Mouse (Mus musculus) hindbrain, embryonic 12.5 days (tissue): Measurements from ENCODE around the gene Plekhg6. TPM values are rescaled to one million over a fixed set of nuclear protein-coding genes. Genes with fewer than 3 reads are reported as not detected.
A peak's percentile ranks its signal among the peaks of the same experiment; 100 is the strongest.

Experiments used
- ATAC-seq: fragments of 200-750 bp; cut with Nextera tagmentation; 2 replicates; pipeline ENCODE4 v1.8.0; 2017; ENCODE audit warnings: moderate TSS enrichment; ENCODE audit not compliant: low FRiP score
- H3K27ac ChIP-seq: fragments of 300-500 bp; sonication (generic); 2 replicates; pipeline ENCODE4 v1.5.1; 2016; ENCODE audit warnings: mild to moderate bottlenecking
- H3K27me3 ChIP-seq: fragments of 300-500 bp; sonication (generic); 2 replicates; pipeline ENCODE4 v1.6.1; 2016; ENCODE audit warnings: mild to moderate bottlenecking
- H3K36me3 ChIP-seq: fragments of 300-500 bp; sonication (generic); 2 replicates; pipeline ENCODE4 v1.6.1; 2016; ENCODE audit warnings: mild to moderate bottlenecking
- H3K4me1 ChIP-seq: fragments of 300-500 bp; sonication (generic); 2 replicates; pipeline ENCODE4 v1.6.1; 2016
- H3K4me2 ChIP-seq: fragments of 300-500 bp; sonication (generic); replicated peaks from 2 replicates; pipeline ENCODE4 v1.6.1; 2016; ENCODE audit warnings: mild to moderate bottlenecking
- H3K4me3 ChIP-seq: fragments of 300-500 bp; sonication (generic); 2 replicates; pipeline ENCODE4 v1.5.1; 2016; ENCODE audit warnings: mild to moderate bottlenecking
- H3K9ac ChIP-seq: fragments of 300-500 bp; sonication (generic); 2 replicates; pipeline ENCODE4 v1.6.1; 2016; ENCODE audit warnings: mild to moderate bottlenecking, moderate library complexity
- H3K9me3 ChIP-seq: fragments of 300-500 bp; sonication (generic); replicated peaks from 2 replicates; pipeline ENCODE4 v1.6.1; 2016; ENCODE audit warnings: mild to moderate bottlenecking
- WGBS: fragments of 180-500 bp; shearing (Covaris S2); methylation state at CpG from one replicate; pipeline ENCODE4 v1.1.7; 2016; 5-methylcytosine and 5-hydroxymethylcytosine counted together
- polyA plus RNA-seq: library from polyadenylated mRNA; unstranded; fragments of >200 nt; fragmentation: Nextera tagmentation; extraction: Ambion mirVana; gene quantifications from 2 replicates; pipeline ENCODE4 v1.2.1, GENCODE M21; 2016

Gene Plekhg6
- polyA plus RNA-seq, 1 experiment from 2014 or later, result 0.18 TPM

DNA sequence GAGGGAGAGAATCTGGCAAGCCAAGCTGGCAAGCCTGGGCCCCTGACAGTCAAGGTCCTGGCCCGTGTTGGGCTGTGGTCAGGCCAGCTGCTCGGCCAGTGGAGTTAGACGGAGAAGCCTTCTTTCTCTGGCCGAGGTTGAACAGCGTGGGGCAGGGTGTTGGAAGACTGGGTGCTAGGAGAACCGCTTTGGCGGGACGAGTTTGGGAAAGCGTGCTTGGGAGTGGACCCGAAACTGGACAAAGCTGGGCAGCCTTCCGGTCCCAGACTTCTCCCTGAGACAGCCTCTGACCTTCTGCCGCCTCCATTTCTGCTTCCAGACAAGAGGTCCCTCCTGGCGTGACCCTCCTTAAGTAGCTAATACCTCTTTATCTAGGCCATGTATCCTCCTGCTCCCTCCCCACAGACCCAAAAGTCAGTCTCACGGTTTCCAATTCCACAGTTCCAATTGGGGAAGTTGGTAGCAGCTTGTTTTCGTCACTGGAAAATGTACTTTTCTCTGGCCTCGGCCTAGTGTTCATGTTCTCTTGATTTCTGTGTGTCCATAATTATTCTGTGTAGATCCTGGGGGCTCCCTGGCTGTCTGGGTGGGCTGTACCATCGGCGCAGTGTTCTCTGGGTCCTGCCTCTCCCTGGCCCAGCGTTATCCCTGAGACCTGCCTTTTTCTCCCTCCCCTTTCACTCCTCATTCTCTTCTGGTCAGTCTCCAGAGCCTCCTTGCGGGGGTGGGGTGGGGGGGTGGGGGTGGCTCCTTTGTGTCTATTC is 30.2 kb downstream of the Plekhg6 start:
- H3K27me3 ChIP-seq, result peaks cover 15% of the 10 kb centered on the region
- peak overlapping the region; percentile 78 for H3K4me2 ChIP-seq
- peaks cover 51% of the 10 kb centered on the region for H3K4me1 ChIP-seq
- H3K9me3 ChIP-seq, result no peaks in the 10 kb centered on the region
- peak overlapping the region; percentile 63 for H3K9ac ChIP-seq
- no peaks in the 10 kb centered on the region for H3K36me3 ChIP-seq
- ATAC-seq, result 0 out of 2 replicates have a peak, but pooled peaks have one; percentile 17
- peak overlapping the region; percentile 60 for H3K27ac ChIP-seq
- peak overlapping the region; percentile 47 for H3K4me3 ChIP-seq
- WGBS, result 8% methylated on average over 20 of the region's 20 CpGs

DNA sequence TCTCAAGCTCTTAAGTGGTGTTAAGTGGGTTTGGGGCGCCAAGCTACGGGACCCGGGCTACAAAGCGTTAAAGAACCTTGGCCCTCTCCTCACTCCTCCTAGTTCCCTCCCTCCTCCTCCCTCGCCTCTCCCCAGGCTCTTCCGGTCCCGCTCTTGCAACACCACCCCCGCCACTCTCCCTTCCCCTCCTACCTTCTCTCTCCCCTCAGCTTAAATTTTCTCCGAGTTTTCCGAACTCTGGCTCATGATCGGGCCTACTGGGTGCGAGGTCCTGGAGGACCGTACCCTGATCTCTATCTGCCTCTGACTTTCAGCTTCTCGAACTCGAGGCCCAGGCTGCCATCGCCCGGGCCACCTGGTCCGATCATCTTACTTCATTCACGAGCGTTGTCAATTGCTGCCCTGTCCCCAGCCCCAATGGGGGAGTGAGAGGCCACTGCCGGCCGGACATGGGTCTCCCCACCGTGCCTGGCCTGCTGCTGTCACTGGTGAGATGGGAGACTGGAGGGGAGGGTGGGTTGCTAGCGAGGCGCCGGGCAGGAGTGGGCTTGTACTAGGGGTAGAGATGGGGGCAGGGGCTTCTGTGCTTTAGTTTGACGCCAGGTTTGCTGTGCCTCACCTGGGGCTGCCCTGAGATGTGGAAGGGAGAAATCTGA is 30.9 kb downstream of the Plekhg6 start:
- Histone ChIP-seq H3K27me3 (peaks cover 15% of the 10 kb centered on the region), H3K36me3 (no peaks in the 10 kb centered on the region), H3K9me3 (no peaks in the 10 kb centered on the region), H3K4me3 (peak overlapping the region; percentile 47), H3K9ac (peak overlapping the region; percentile 63), H3K4me1 (peaks cover 44% of the 10 kb centered on the region), H3K27ac (peak overlapping the region; percentile 60), H3K4me2 (peak overlapping the region; percentile 78)
- WGBS, result under 1% methylated on average over 27 of the region's 27 CpGs
- peak; percentile 69 for ATAC-seq

GRCm38 (mm10) chr6:125348721-125349574 is 31.6 kb downstream of the Plekhg6 start, which contains the start of gene Tnfrsf1a:
TSS of gene Tnfrsf1a (plus strand) at chr6:125349362.
- peak within 1 kb of the TSS; percentile 63 for H3K9ac ChIP-seq
- WGBS, result 5% methylated on average over 22 of the region's 22 CpGs
- no peaks in the 10 kb centered on the region for H3K36me3 ChIP-seq
- H3K27me3 ChIP-seq, result peaks cover 16% of the 10 kb centered on the region
- no peak; the same call in 1 of the 2 replicates for ATAC-seq
- H3K4me1 ChIP-seq, result peaks cover 37% of the 10 kb centered on the region
- H3K4me3 ChIP-seq, result peak within 1 kb of the TSS; percentile 47
- no peaks in the 10 kb centered on the region for H3K9me3 ChIP-seq
- H3K27ac ChIP-seq, result peak within 1 kb of the TSS; percentile 60
- peak within 1 kb of the TSS; percentile 78 for H3K4me2 ChIP-seq

DNA sequence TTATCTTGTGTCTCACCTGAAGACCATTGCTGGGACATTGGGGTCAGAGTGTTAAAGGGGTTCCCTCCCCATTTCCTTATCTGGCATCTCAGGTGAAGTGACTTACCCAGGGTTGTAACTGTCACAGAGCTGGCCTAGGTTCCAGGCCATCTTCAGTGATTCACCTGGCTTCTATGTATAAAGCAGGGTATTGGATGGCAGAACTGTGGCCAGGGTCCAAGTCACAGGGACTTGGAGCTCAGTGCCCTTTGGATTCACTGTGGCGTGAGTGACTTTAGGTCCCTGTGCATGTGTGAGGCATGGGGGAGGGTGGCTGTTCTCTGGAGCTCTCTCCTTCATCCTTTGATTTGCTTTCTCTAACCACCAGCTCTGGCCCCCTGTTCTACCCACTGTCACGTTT is 34.6 kb downstream of the Plekhg6 start:
- peaks cover 23% of the 10 kb centered on the region for H3K4me1 ChIP-seq
- no peak overlapping the region for H3K27ac ChIP-seq
- no peak overlapping the region for H3K9ac ChIP-seq
- H3K4me3 ChIP-seq, result no peak overlapping the region
- no peaks in the 10 kb centered on the region for H3K36me3 ChIP-seq
- 70% methylated on average over 2 of the region's 2 CpGs for WGBS
- no peak for ATAC-seq
- H3K9me3 ChIP-seq, result no peaks in the 10 kb centered on the region
- no peak overlapping the region for H3K4me2 ChIP-seq
- peaks cover 15% of the 10 kb centered on the region for H3K27me3 ChIP-seq

DNA sequence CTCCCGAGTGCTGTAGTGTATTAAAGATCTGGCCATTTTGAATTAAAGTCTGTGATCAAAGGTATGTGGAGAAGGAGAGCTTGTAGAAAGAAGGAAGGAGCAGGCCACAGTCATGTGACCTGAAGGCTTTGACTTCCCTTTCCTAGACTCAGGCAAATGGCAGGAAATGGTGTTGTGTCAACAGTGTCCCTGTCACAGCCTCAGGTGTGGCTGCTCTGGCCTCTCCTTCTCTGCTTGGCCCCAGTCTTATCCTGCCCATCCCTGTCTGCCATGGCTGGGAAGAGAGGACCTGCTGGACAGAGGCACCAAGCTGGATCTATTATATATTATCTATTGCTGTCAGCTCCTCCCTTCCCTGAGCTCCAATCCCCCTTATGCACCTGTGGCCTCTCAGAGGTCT is 35.0 kb downstream of the Plekhg6 start:
- no peaks in the 10 kb centered on the region for H3K36me3 ChIP-seq
- no peaks in the 10 kb centered on the region for H3K9me3 ChIP-seq
- peaks cover 21% of the 10 kb centered on the region for H3K4me1 ChIP-seq
- H3K27ac ChIP-seq, result no peak overlapping the region
- H3K9ac ChIP-seq, result no peak overlapping the region
- no peak overlapping the region for H3K4me2 ChIP-seq
- no peak overlapping the region for H3K4me3 ChIP-seq
- H3K27me3 ChIP-seq, result peaks cover 15% of the 10 kb centered on the region
- 77% methylated on average over 1 of the region's 1 CpGs for whole genome bisulfite sequencing
- ATAC-seq, result no peak

- peaks cover 15% of the 10 kb centered on the region for H3K27me3 ChIP-seq
- H3K4me2 ChIP-seq, result no peak overlapping the region
- no peaks in the 10 kb centered on the region for H3K36me3 ChIP-seq
- H3K9me3 ChIP-seq, result no peaks in the 10 kb centered on the region
- 70% methylated on average over 4 of the region's 4 CpGs for WGBS
- no peak overlapping the region for H3K9ac ChIP-seq
- peaks cover 17% of the 10 kb centered on the region for H3K4me1 ChIP-seq
- H3K27ac ChIP-seq, result no peak overlapping the region
- ATAC-seq, result no peak
- H3K4me3 ChIP-seq, result no peak overlapping the region
Observed at GRCm38 (mm10) chr6:125344866-125345265, 35.7 kb downstream of the Plekhg6 start.

- Histone ChIP-seq H3K9me3 (no peaks in the 10 kb centered on the region), H3K4me1 (peaks cover 10% of the 10 kb centered on the region), H3K36me3 (no peaks in the 10 kb centered on the region), H3K27me3 (peaks cover 11% of the 10 kb centered on the region), H3K4me2 (no peak overlapping the region), H3K4me3 (no peak overlapping the region), H3K9ac (no peak overlapping the region), H3K27ac (no peak overlapping the region)
- ATAC-seq, result no peak
- 52% methylated on average over 8 of the region's 8 CpGs for WGBS
Observed at GRCm38 (mm10) chr6:125344084-125344483, 36.5 kb downstream of the Plekhg6 start.

DNA sequence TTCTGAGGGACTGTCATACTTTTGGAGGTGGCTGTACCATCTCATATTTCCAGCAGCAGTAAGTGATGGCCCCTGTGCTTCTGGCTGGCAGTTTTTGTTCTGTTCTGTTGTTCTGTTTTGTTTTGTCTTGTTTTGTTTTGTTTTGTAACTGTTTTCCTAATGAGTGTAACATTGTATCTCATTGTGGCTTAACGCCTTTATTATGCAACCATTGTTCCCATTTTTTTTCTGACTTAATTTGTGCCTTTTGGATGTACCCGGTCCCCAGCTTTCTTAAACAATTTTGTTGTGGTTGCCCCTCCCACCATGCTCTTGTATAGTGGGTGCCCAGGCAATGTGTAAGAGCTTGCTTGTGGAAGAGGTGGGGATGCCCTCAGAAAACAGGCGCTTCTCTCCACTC is 38.4 kb downstream of the Plekhg6 start:
- H3K27me3 ChIP-seq, result 0 out of 2 replicates have a peak, but pooled peaks cover 5% of the 10 kb centered on the region
- H3K4me2 ChIP-seq, result no peak overlapping the region
- H3K9ac ChIP-seq, result no peak overlapping the region
- ATAC-seq, result no peak
- H3K4me1 ChIP-seq, result peaks cover 4% of the 10 kb centered on the region; the same call in 1 of the 2 replicates
- WGBS, result 52% methylated on average over 3 of the region's 3 CpGs
- no peak overlapping the region for H3K27ac ChIP-seq
- H3K9me3 ChIP-seq, result no peaks in the 10 kb centered on the region
- no peak overlapping the region for H3K4me3 ChIP-seq
- H3K36me3 ChIP-seq, result no peaks in the 10 kb centered on the region

DNA sequence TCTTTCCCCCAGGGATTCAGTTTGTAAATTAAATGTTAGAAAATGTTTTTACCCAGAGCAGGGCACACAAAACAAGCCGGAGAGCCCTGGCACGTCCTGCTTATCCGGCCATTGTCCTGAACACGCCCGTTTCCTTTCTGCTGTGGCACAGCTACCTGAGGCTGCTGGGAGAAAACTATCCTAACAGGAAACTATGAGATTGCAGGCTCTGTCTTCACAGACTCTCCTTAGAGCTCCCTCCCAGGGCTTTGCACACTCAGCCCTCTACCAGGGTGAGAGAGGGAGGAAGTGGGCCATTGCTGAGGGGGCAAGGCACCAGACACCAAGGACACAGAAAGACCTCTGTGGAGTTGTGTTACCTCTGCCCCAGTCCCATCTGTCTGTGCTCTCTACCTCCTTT is 40.3 kb downstream of the Plekhg6 start:
- Histone ChIP-seq H3K27ac (no peak overlapping the region), H3K4me1 (peaks cover 4% of the 10 kb centered on the region; the same call in 1 of the 2 replicates), H3K9me3 (no peaks in the 10 kb centered on the region), H3K4me2 (no peak overlapping the region), H3K36me3 (no peaks in the 10 kb centered on the region), H3K27me3 (0 out of 2 replicates have a peak, but pooled peaks cover 5% of the 10 kb centered on the region), H3K4me3 (no peak overlapping the region), H3K9ac (no peak overlapping the region)
- WGBS, result 70% methylated on average over 5 of the region's 5 CpGs
- no peak for ATAC-seq

DNA sequence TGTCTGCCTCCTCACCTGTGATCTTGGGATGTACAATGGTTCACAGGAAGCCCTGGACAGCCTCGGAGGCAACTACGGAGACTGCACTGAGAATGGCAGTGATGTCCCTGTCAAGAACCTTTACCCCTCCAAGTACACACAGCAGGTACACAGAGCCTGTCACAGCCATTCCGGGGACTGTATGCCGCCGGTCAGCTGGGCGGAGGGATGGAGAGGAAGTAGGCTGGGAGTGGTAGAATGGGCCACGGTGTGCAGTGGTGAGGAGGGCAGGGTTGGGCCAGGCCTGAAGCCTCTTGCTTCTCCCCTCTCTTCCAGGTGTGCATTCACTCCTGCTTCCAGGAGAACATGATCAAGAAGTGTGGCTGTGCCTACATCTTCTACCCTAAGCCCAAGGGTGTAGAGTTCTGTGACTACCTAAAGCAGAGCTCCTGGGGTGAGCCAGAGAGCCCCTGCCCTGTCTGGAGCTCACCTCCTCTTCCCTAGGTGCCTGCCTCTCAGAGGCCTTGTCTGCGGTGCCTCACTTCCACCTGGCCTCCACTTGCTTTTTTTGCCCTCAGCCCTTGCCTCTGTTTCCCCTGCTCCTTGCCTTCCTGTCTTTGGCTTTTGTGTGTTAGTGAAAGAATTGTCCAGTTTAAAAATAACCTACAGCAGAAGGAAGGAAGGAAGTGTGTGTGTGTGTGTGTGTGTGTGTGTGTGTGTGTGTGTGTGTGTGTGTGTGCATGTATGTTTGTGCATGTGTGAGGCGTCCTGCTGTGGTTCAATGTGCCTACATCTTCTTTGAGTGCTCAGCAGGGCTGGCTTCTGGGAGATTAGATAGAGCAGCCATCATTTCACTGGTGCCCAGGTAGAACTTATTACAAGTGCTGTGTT is 41.6 kb downstream of the Plekhg6 start:
- no peaks in the 10 kb centered on the region for H3K36me3 ChIP-seq
- ATAC-seq, result no peak
- no peak overlapping the region for H3K4me3 ChIP-seq
- no peak overlapping the region for H3K9ac ChIP-seq
- peaks cover 4% of the 10 kb centered on the region; the same call in 1 of the 2 replicates for H3K4me1 ChIP-seq
- 0 out of 2 replicates have a peak, but pooled peaks cover 5% of the 10 kb centered on the region for H3K27me3 ChIP-seq
- no peak overlapping the region for H3K4me2 ChIP-seq
- H3K27ac ChIP-seq, result no peak overlapping the region
- 73% methylated on average over 9 of the region's 9 CpGs for WGBS
- no peaks in the 10 kb centered on the region for H3K9me3 ChIP-seq

GRCm38 (mm10) chr6:125334356-125334755 is 46.2 kb downstream of the Plekhg6 start:
- no peak overlapping the region for H3K27ac ChIP-seq
- no peaks in the 10 kb centered on the region for H3K9me3 ChIP-seq
- WGBS, result 68% methylated on average over 2 of the region's 2 CpGs
- H3K4me2 ChIP-seq, result no peak overlapping the region
- no peak overlapping the region for H3K9ac ChIP-seq
- H3K4me1 ChIP-seq, result 0 out of 2 replicates have a peak, but pooled peaks cover 2% of the 10 kb centered on the region
- no peaks in the 10 kb centered on the region for H3K36me3 ChIP-seq
- no peak overlapping the region for H3K4me3 ChIP-seq
- no peak for ATAC-seq
- no peaks in the 10 kb centered on the region for H3K27me3 ChIP-seq
